Mouse (Mus musculus) myocyte (in vitro differentiated cells): ENCODE results near the gene Timm50.

ENCODE experiments used
- POLR2A ChIP-seq: IDR thresholded peaks from one replicate; pipeline ENCODE4 v1.6.1; 2011; ENCODE audit warnings: low read depth, mild to moderate bottlenecking, control low read depth, moderate library complexity; ENCODE audit not compliant: insufficient read length
- POLR2AphosphoS2 ChIP-seq: IDR thresholded peaks from one replicate; pipeline ENCODE4 v1.6.1; 2011; ENCODE audit warnings: low read depth, control low read depth; ENCODE audit not compliant: insufficient read length
- TCF3 ChIP-seq: IDR thresholded peaks from one replicate; pipeline ENCODE4 v1.6.1; 2011; ENCODE audit warnings: low read depth, control low read depth; ENCODE audit not compliant: insufficient read length

DNA sequence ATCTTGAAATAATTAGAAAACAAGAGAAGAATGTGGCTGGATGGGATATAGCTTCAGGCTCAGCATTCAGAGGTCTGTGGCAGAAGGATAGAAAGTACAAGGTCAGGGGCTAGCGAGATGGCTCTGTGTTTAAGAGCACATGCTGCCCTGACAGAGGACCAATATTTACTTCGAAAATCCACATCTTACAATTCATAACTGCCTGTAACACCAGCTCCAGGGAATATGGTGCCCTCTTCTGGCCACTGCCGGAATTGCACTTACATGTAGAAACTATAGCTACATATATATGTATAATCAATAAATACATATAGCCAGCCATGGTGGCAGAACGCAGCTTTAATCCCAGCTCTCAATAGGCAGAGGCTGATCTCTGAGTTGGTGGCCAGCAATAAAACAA is 32.8 kb upstream of the Timm50 start:
- TF ChIP-seq POLR2AphosphoS2: no peak
- TF ChIP-seq POLR2A: no peak
- no peak for TF ChIP-seq TCF3
